Mouse (Mus musculus) hindbrain, embryonic 10.5 days (tissue): ENCODE measurements around the gene Ripor1. TPM values are rescaled to one million over a fixed set of nuclear protein-coding genes. Genes with fewer than 3 reads are reported as not detected.

ENCODE experiments used
- DNase-seq: peaks from one replicate; pipeline ENCODE4 v3.0.0-alpha.2; 2017; ENCODE audit warnings: low spot score
- H3K27ac ChIP-seq: fragments of 300-500 bp; sonication (generic); 2 replicates; pipeline ENCODE4 v1.5.1; 2016; ENCODE audit warnings: mild to moderate bottlenecking, moderate library complexity
- H3K27me3 ChIP-seq: fragments of 300-500 bp; sonication (generic); 2 replicates; pipeline ENCODE4 v1.6.1; 2016; ENCODE audit warnings: mild to moderate bottlenecking; ENCODE audit not compliant: poor library complexity, insufficient read depth, severe bottlenecking
- H3K36me3 ChIP-seq: fragments of 300-500 bp; sonication (generic); 2 replicates; pipeline ENCODE4 v1.6.1; 2016; ENCODE audit warnings: mild to moderate bottlenecking, moderate library complexity
- H3K4me1 ChIP-seq: fragments of 300-500 bp; sonication (generic); replicated peaks from 2 replicates; pipeline ENCODE4 v1.6.1; 2016; ENCODE audit warnings: mild to moderate bottlenecking
- H3K4me3 ChIP-seq: fragments of 300-500 bp; sonication (generic); 2 replicates; pipeline ENCODE4 v1.5.1; 2016; ENCODE audit warnings: mild to moderate bottlenecking, moderate library complexity
- H3K9me3 ChIP-seq: fragments of 300-500 bp; sonication (generic); 2 replicates; pipeline ENCODE4 v1.6.1; 2016; ENCODE audit warnings: mild to moderate bottlenecking, moderate library complexity
- WGBS: fragments of 180-500 bp; shearing (Covaris S2); methylation state at CpG from one replicate; pipeline ENCODE4 v1.1.7; 2016; 5-methylcytosine and 5-hydroxymethylcytosine counted together
- polyA plus RNA-seq: library from polyadenylated mRNA; unstranded; fragments of >200 nt; fragmentation: Nextera tagmentation; extraction: Ambion mirVana; gene quantifications from 2 replicates; pipeline ENCODE4 v1.2.1, GENCODE M21; 2016

Gene Ripor1
- polyA plus RNA-seq, 1 experiment from 2014 or later = 23.7 TPM

DNA sequence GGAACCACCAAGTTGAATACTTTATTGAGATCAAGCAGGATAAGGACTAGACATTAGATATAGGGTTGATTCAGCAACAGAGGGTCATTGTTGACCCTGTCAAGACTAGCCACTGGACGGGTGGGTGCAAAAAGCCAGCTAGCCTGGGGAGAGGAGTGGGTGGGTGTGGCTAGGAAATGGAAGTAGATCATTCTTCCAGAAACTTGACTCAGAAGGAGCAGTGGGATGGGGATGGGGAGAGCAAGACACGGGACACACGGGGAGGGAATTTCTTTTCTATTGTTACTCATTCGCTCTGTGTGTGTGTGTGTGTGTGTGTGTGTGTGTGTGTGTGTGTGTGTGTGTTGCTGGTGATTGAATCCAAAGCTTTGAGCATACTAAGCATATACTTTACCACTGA lies 4.7 kb downstream of the Ripor1 start:
- H3K36me3 ChIP-seq = peaks cover 8% of the 10 kb centered on the region
- 86% methylated on average over 4 of the region's 4 CpGs for WGBS
- no peak for DNase-seq
- peaks cover 36% of the 10 kb centered on the region for H3K27me3 ChIP-seq
- H3K27ac ChIP-seq = no peak overlapping the region
- peaks cover 50% of the 10 kb centered on the region for H3K4me1 ChIP-seq
- no peaks in the 10 kb centered on the region for H3K9me3 ChIP-seq
- no peak overlapping the region for H3K4me3 ChIP-seq

DNA sequence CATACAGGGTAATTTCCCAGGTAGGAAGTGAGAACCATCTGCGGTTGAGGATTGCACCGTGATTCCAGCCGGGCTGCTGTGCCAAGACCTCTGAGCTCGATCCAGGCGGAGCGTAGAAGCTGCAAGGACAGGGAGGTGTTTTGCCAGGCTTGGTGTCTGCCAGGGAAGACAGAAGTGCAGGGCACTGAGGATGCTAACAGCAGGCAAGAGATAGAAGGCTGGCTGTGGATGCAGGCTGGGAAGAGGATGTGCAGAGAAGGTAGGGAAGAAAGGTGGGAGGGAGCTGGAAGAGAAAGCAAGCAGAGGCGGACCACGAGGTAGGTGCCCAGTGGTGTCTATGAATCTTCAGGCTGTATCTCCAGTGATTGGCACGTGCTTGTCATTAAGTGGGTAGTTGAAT lies 6.8 kb downstream of the Ripor1 start:
- peaks cover 30% of the 10 kb centered on the region for H3K4me1 ChIP-seq
- no peak overlapping the region for H3K27ac ChIP-seq
- peaks cover 50% of the 10 kb centered on the region for H3K27me3 ChIP-seq
- DNase-seq = no peak
- H3K36me3 ChIP-seq = peaks cover 28% of the 10 kb centered on the region
- H3K4me3 ChIP-seq = no peak overlapping the region
- no peaks in the 10 kb centered on the region for H3K9me3 ChIP-seq
- WGBS = 86% methylated on average over 9 of the region's 9 CpGs

DNA sequence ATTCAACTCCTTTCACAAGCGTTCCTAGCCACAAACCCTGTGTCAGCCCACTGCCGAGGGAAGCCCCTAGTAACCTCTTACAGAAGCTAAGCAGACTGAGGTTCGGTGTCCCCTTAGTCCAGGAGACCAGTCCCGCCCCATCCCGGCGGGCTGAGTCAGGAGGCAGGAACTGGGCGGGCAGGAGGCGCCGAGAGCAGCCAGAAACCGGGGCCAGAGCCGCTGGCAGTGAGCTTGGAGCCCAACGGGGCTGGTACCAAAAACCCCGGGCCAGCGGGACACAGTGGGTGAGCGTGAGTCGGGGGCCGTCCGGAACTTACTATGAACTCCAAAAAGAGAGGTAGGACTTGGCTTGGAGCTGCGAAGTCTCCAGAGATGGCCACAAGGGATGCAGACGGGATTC lies 8.0 kb downstream of the Ripor1 start:
- H3K36me3 ChIP-seq = peaks cover 40% of the 10 kb centered on the region
- 3% methylated on average over 20 of the region's 20 CpGs for WGBS
- peak overlapping the region; percentile 57 for H3K4me3 ChIP-seq
- DNase-seq = peak; percentile 28
- H3K4me1 ChIP-seq = peaks cover 19% of the 10 kb centered on the region
- H3K27me3 ChIP-seq = peaks cover 50% of the 10 kb centered on the region
- peak overlapping the region; percentile 40; the same call in 1 of the 2 replicates for H3K27ac ChIP-seq
- no peaks in the 10 kb centered on the region for H3K9me3 ChIP-seq

DNA sequence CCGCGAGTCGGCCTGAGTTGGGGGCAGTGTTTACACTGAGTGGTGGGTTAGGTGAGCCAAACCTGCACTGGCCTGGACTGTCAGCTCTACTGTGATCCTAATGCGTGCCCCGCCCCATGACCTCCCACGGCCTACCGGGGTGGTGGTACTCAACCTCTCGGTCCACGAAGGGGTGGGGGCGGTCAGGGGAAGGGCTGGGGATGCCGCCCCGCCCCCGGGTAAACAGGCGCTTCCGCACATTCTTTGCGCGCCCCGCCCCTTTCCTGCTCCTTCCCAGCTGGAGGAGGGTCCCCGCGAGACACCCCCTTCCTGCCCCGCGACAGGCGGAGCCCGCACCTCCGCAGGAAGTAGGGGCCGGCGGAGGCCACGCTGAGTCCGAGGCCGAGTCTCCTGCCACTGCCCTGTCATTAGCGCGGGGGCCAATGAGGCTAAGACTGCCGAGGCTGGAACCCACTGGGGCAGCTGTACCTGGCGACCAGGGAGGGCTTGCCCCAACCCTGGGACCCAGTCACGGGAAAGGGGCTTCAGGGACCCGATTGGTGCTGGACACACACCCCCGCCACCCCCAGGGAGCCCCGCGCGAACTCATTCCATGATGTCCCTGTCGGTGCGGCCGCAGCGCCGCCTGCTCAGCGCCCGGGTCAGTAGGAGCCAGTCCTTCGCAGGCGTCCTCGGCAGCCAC lies 8.9 kb downstream of the Ripor1 start:
- peak; percentile 51 for DNase-seq
- H3K4me1 ChIP-seq = peaks cover 19% of the 10 kb centered on the region
- peaks cover 50% of the 10 kb centered on the region for H3K27me3 ChIP-seq
- H3K27ac ChIP-seq = peak overlapping the region; percentile 8
- no peaks in the 10 kb centered on the region for H3K9me3 ChIP-seq
- peaks cover 50% of the 10 kb centered on the region for H3K36me3 ChIP-seq
- under 1% methylated on average over 50 of the region's 50 CpGs for WGBS
- peak overlapping the region; percentile 57 for H3K4me3 ChIP-seq

DNA sequence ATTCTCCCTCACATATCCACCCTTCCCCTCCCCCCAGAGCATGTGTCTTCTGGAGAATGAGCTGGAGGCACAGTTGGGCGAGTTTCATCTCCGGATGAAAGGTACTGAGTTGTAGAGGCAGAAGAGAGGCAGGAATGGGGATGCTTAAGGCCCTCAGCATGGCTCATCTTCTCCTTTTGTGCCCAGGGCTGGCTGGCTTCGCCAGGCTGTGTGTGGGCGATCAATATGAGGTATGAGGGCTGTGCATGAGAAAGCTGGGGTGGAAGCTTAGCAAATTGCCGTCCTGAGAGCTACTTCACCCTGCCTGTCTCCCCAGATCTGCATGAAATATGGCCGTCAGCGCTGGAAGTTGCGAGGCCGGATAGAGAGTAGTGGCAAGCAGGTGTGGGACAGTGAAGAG lies 10.9 kb downstream of the Ripor1 start:
- WGBS = 93% methylated on average over 9 of the region's 9 CpGs
- no peaks in the 10 kb centered on the region for H3K9me3 ChIP-seq
- H3K27ac ChIP-seq = no peak overlapping the region
- peaks cover 50% of the 10 kb centered on the region for H3K27me3 ChIP-seq
- peaks cover 63% of the 10 kb centered on the region for H3K36me3 ChIP-seq
- no peak overlapping the region for H3K4me3 ChIP-seq
- DNase-seq = no peak
- H3K4me1 ChIP-seq = peaks cover 19% of the 10 kb centered on the region

DNA sequence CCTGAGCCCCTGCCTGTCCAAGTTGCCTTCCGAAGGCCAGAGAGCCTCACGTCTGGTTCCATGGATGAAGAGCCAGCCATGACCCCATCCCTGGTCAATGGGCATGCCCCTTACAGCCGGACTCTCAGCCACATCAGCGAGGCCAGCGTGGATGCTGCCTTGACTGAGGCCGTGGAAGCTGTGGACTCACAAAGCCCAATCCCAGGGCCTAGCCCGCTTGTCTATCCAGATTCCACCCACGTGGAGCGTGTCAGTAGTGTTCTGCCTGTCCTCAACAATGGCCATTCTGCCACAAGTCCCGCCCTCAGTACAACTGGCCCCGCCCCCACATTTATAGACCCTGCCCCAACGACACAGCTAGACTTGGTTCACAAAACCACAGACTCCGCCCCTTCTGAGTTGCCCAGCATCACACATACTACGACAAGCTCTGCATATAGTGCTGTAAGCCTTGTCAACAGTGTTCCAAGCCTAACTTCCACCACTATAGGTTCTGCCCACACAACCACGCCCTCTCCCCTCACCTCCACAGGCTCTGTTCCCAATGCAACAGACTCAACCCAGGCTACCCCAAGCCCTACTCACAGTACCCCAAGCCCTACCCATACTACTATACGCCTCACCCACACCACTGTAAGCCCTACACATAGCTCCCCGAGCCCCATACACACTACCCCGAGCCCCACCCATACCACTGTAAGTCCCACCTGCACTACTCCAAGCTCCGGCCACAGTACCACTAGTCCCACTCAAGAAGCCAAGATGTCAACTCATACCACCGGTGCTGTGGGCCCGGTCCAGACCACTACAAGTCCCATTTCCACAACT lies 12.6 kb downstream of the Ripor1 start:
- WGBS = 89% methylated on average over 21 of the region's 21 CpGs
- Histone ChIP-seq H3K9me3 (no peaks in the 10 kb centered on the region), H3K27me3 (peaks cover 33% of the 10 kb centered on the region), H3K27ac (no peak overlapping the region), H3K4me3 (no peak overlapping the region), H3K4me1 (peaks cover 27% of the 10 kb centered on the region), H3K36me3 (peaks cover 75% of the 10 kb centered on the region)
- DNase-seq = no peak

DNA sequence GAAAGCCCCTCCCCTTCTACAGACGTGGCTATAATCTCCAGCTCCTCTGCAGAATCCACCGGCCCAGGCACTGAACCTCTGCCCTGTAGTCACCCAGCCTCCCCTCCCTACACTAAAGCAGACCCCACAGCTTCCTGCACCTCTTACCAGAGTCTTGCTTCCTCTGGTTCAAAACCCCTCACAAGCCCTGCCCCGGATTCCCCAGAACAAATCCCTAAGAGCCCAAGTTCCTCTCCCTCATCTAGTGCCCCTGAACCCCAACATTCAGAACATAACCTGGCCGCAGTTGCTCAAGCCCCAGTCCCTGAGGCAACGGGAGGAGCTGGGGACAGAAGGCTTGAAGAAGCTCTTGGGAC lies 13.2 kb downstream of the Ripor1 start:
- no peaks in the 10 kb centered on the region for H3K9me3 ChIP-seq
- H3K27me3 ChIP-seq = peaks cover 27% of the 10 kb centered on the region
- 91% methylated on average over 5 of the region's 5 CpGs for WGBS
- peaks cover 27% of the 10 kb centered on the region for H3K4me1 ChIP-seq
- no peak overlapping the region for H3K4me3 ChIP-seq
- H3K36me3 ChIP-seq = peaks cover 78% of the 10 kb centered on the region
- no peak for DNase-seq
- no peak overlapping the region for H3K27ac ChIP-seq

DNA sequence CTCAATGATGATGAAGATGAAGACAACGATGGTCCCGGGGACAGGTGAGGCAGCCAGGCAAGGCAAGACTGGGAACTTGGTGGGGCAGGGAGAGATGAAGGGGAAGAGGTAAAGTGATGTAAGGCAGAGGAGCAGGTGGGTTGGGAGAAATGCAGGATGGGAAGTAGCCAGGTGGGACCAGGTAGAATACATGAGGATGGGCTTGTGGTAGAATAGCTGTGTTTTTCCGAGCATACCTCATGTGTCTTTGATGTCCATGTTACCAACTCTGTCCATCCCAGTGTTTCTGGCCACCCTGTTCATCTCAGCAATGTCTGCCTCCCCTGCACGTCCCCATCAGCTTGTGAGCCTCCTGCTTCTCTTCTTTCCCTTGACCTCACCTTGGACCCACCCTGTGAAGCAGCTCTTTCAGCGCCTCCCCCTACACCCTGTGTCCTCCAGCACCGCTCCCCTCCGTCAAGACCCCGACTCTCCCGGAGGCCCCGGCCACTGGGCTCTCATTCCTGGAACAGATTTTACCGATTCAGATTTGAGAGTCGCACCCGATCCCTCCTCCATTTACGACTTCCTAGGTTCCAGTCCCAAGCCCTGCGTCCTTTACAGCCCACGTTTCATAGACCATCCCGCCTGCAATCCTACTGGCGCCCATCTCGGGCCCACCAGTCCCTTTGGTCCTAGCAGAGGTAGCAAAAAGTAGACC lies 14.0 kb downstream of the Ripor1 start:
- no peak overlapping the region for H3K27ac ChIP-seq
- H3K4me3 ChIP-seq = no peak overlapping the region
- DNase-seq = no peak
- no peaks in the 10 kb centered on the region for H3K9me3 ChIP-seq
- H3K27me3 ChIP-seq = peaks cover 21% of the 10 kb centered on the region
- peaks cover 28% of the 10 kb centered on the region for H3K4me1 ChIP-seq
- 92% methylated on average over 19 of the region's 19 CpGs for WGBS
- H3K36me3 ChIP-seq = peaks cover 86% of the 10 kb centered on the region

DNA sequence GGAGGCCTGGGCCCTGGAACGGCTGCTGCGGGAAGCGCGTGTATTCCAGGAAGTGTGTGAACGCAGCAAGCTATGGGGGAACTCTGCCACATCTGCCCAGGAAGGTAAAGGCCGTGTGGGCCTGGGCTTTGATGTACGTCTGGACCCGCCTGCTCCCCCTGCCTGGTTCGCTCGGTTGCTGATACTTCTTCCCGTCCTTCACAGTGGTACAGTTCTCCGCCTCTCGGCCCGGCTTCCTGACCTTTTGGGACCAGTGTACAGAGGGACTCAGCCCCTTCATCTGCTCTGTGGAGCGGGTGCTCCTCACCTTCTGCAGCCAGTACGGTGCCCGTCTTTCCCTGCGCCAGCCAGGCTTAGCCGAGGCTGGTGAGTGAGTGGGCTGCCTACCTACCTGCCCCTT lies 15.2 kb downstream of the Ripor1 start:
- Histone ChIP-seq H3K4me3 (no peak overlapping the region), H3K4me1 (peaks cover 34% of the 10 kb centered on the region), H3K27ac (no peak overlapping the region), H3K36me3 (peaks cover 81% of the 10 kb centered on the region), H3K9me3 (no peaks in the 10 kb centered on the region), H3K27me3 (peaks cover 9% of the 10 kb centered on the region)
- no peak for DNase-seq
- WGBS = 89% methylated on average over 19 of the region's 19 CpGs

DNA sequence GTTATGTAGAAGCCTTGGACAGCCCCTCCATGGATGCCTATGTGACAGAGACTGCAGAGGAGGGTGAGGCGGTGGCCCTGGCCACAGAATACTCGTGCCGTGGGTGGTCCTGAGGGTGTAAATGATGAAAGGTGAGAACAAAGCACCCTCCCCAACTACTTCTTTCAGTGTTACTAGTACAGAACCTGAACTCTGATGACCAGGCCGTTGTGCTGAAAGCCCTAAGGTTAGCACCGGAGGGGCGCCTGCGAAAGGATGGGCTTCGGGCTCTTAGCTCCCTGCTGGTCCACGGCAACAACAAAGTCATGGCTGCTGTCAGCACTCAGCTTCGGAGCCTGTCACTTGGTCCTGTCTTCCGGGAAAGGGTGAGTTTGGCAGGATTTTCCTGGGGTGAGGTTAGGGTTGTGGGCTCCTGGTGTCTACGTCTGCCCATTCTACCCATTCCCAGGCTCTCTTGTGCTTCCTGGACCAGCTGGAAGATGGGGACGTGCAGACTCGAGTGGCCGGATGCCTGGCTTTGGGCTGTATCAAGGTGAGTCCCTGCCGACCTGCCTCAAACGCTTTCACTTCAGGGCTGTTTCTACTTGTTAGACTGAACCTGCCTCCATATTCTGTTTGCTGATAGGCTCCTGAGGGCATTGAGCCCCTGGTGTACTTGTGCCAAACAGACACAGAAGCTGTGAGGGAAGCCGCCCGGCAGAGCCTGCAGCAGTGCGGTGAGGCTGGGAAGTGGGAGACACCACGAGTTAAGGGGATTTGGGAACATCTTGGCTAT lies 16.1 kb downstream of the Ripor1 start:
- no peaks in the 10 kb centered on the region for H3K27me3 ChIP-seq
- peaks cover 37% of the 10 kb centered on the region for H3K4me1 ChIP-seq
- 90% methylated on average over 21 of the region's 21 CpGs for WGBS
- no peak overlapping the region for H3K4me3 ChIP-seq
- no peaks in the 10 kb centered on the region for H3K9me3 ChIP-seq
- DNase-seq = no peak
- H3K36me3 ChIP-seq = peaks cover 72% of the 10 kb centered on the region
- no peak overlapping the region for H3K27ac ChIP-seq

DNA sequence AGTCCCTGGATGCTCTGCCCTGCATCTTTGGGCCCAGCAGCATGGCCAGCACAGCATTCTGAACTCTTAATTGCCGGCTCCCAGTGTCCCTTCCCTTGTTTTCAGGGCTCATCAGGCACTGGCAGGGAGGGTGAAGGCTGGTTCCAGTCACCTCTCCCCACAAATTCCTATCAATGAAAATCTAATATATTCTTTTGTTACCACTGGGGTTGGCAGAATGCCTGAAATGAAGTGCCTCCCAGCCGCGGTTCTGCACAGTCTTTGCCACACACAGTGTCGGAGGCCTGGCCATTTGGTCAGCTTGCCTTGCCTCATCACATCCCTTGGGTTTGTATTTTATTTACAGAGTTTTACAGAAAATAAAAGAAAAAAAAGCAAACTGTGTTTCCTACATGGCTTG lies 16.8 kb downstream of the Ripor1 start:
- peaks cover 64% of the 10 kb centered on the region for H3K36me3 ChIP-seq

DNA sequence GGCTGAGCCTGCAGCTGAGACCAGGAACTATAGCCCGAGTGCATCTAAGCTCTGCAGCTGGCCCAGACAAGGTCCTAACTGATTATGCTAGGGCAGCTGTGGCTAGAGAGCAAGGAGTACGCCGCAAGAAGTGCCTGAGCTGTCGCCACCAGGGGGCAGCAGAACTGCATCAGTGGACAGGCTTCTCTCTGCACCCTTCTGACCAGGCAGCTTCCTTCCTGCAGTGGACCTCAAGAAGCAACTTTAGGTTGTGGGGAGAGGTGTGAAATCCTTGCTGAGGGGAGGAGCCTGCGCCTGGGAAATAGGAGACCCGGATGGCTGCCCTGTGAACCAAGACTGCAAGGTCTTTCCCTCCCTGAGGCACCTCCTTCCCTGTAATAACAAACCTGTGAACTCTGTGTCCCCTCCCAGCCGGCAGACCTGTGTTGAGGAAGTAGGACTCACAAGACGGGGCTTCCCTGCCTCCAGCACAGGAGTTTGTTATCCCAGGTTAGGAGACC lies 17.4 kb downstream of the Ripor1 start:
- Histone ChIP-seq H3K4me1 (peaks cover 37% of the 10 kb centered on the region), H3K9me3 (no peaks in the 10 kb centered on the region), H3K36me3 (peaks cover 58% of the 10 kb centered on the region), H3K27me3 (no peaks in the 10 kb centered on the region), H3K27ac (peak overlapping the region; percentile 30; the same call in 1 of the 2 replicates), H3K4me3 (no peak overlapping the region)
- peak; percentile 94 for DNase-seq
- WGBS = 6% methylated on average over 8 of the region's 8 CpGs

More for the DNA sequence above, 16.8 kb downstream of the Ripor1 start:
- no peak for DNase-seq
- Histone ChIP-seq H3K4me3 (no peak overlapping the region), H3K27me3 (no peaks in the 10 kb centered on the region), H3K27ac (no peak overlapping the region), H3K4me1 (peaks cover 37% of the 10 kb centered on the region), H3K9me3 (no peaks in the 10 kb centered on the region)
- WGBS = 83% methylated on average over 4 of the region's 4 CpGs
